Mouse (Mus musculus) megakaryocyte, embryonic 14.5 days (primary cell): ENCODE data around the gene Aloxe3. TPM values are rescaled to one million over a fixed set of nuclear protein-coding genes. Genes with fewer than 3 reads are reported as not detected.
"Not testable (repeated sequence)": the region's sequence is repeated elsewhere in the genome, so short reads cannot be mapped to it uniquely, and the experiment has no call there.

ENCODE experiments used
- H3K27me3 ChIP-seq: replicated peaks from 2 replicates; pipeline ENCODE3; 2012; ENCODE audit warnings: inconsistent platforms
- H3K36me3 ChIP-seq: replicated peaks from 2 replicates; pipeline ENCODE3; 2012; ENCODE audit warnings: low read length, inconsistent platforms, mixed read lengths
- H3K4me1 ChIP-seq: 2 replicates; pipeline ENCODE4 v1.6.1; 2012; ENCODE audit warnings: inconsistent platforms
- H3K4me3 ChIP-seq: replicated peaks from 2 replicates; pipeline ENCODE3; 2012; ENCODE audit warnings: moderate library complexity, mild to moderate bottlenecking, inconsistent platforms
- H3K9me3 ChIP-seq: 2 replicates; pipeline ENCODE4 v1.6.1; 2012; ENCODE audit warnings: inconsistent platforms
- FLI1 ChIP-seq: IDR thresholded peaks from 2 replicates; pipeline ENCODE4 v1.6.1; 2012; ENCODE audit warnings: low read length, inconsistent platforms, mixed read lengths
- GATA1 ChIP-seq: IDR thresholded peaks from 3 replicates; pipeline ENCODE4 v1.6.1; 2012; ENCODE audit warnings: mixed read lengths, low read length, inconsistent platforms, borderline replicate concordance
- polyA plus RNA-seq: library from polyadenylated mRNA; stranded (reverse); fragments of >175 nt; gene quantifications from 2 replicates; pipeline ENCODE4 v1.2.3, GENCODE M21; 2012; ENCODE audit warnings: low replicate concordance; ENCODE audit not compliant: insufficient read depth

Gene Aloxe3
- polyA plus RNA-seq, 1 experiment: not detected

GRCm38 (mm10) chr11:69087082-69087481 is 38.6 kb upstream of the Aloxe3 start:
- Histone ChIP-seq H3K9me3 (peaks cover 4% of the 10 kb centered on the region; the same call in 1 of the 2 replicates), H3K4me3 (no peak overlapping the region), H3K36me3 (peaks cover 31% of the 10 kb centered on the region), H3K27me3 (peaks cover 4% of the 10 kb centered on the region), H3K4me1 (peaks cover 51% of the 10 kb centered on the region)
- TF ChIP-seq FLI1 (no peak), GATA1 (no peak)

GRCm38 (mm10) chr11:69087597-69087996 is 38.1 kb upstream of the Aloxe3 start:
- Histone ChIP-seq H3K9me3 (peaks cover 4% of the 10 kb centered on the region; the same call in 1 of the 2 replicates), H3K4me3 (peak overlapping the region; percentile 99), H3K4me1 (peaks cover 56% of the 10 kb centered on the region), H3K27me3 (peaks cover 4% of the 10 kb centered on the region), H3K36me3 (peaks cover 36% of the 10 kb centered on the region)
- TF ChIP-seq FLI1 (no peak), GATA1 (no peak)

GRCm38 (mm10) chr11:69088103-69088855 is 37.4 kb upstream of the Aloxe3 start, which contains the start of gene Vamp2:
TSS of gene Vamp2 (plus strand) at chr11:69088490.
- peaks cover 4% of the 10 kb centered on the region; the same call in 1 of the 2 replicates for H3K9me3 ChIP-seq
- no peak for TF ChIP-seq FLI1
- TF ChIP-seq GATA1: no peak
- peaks cover 4% of the 10 kb centered on the region for H3K27me3 ChIP-seq
- peaks cover 40% of the 10 kb centered on the region for H3K36me3 ChIP-seq
- peaks cover 63% of the 10 kb centered on the region for H3K4me1 ChIP-seq
- H3K4me3 ChIP-seq: peak within 1 kb of the TSS; percentile 99

- no peak for TF ChIP-seq GATA1
- TF ChIP-seq FLI1: no peak
- H3K4me1 ChIP-seq: peaks cover 70% of the 10 kb centered on the region
- H3K36me3 ChIP-seq: peaks cover 40% of the 10 kb centered on the region
- H3K9me3 ChIP-seq: no peaks in the 10 kb centered on the region
- no peaks in the 10 kb centered on the region for H3K27me3 ChIP-seq
- peak overlapping the region; percentile 99 for H3K4me3 ChIP-seq
Observed at GRCm38 (mm10) chr11:69088856-69089615, 36.7 kb upstream of the Aloxe3 start.

- no peaks in the 10 kb centered on the region for H3K9me3 ChIP-seq
- H3K4me3 ChIP-seq: peak overlapping the region; percentile 99
- H3K4me1 ChIP-seq: peaks cover 75% of the 10 kb centered on the region
- peaks cover 40% of the 10 kb centered on the region for H3K36me3 ChIP-seq
- no peaks in the 10 kb centered on the region for H3K27me3 ChIP-seq
- TF ChIP-seq FLI1: no peak
- TF ChIP-seq GATA1: no peak
Observed at GRCm38 (mm10) chr11:69089616-69090290, 35.9 kb upstream of the Aloxe3 start.

GRCm38 (mm10) chr11:69090367-69090766 is 35.3 kb upstream of the Aloxe3 start:
- Histone ChIP-seq H3K4me3 (peak overlapping the region; percentile 99), H3K4me1 (peaks cover 77% of the 10 kb centered on the region), H3K36me3 (peaks cover 40% of the 10 kb centered on the region), H3K9me3 (no peaks in the 10 kb centered on the region), H3K27me3 (no peaks in the 10 kb centered on the region)
- TF ChIP-seq FLI1: no peak
- TF ChIP-seq GATA1: no peak

- Histone ChIP-seq H3K4me1 (peaks cover 84% of the 10 kb centered on the region), H3K4me3 (peak overlapping the region; percentile 82), H3K27me3 (no peaks in the 10 kb centered on the region), H3K9me3 (no peaks in the 10 kb centered on the region), H3K36me3 (peaks cover 40% of the 10 kb centered on the region)
- no peak for TF ChIP-seq GATA1
- no peak for TF ChIP-seq FLI1
Observed at GRCm38 (mm10) chr11:69091566-69092385, 33.9 kb upstream of the Aloxe3 start.

- H3K36me3 ChIP-seq: peaks cover 40% of the 10 kb centered on the region
- peaks cover 84% of the 10 kb centered on the region for H3K4me1 ChIP-seq
- H3K27me3 ChIP-seq: no peaks in the 10 kb centered on the region
- TF ChIP-seq FLI1 (no peak), GATA1 (no peak)
- H3K4me3 ChIP-seq: peak overlapping the region; percentile 66
- no peaks in the 10 kb centered on the region for H3K9me3 ChIP-seq
Observed at GRCm38 (mm10) chr11:69092386-69092751, 33.3 kb upstream of the Aloxe3 start.

GRCm38 (mm10) chr11:69092871-69093270 is 32.8 kb upstream of the Aloxe3 start:
- no peaks in the 10 kb centered on the region for H3K9me3 ChIP-seq
- H3K27me3 ChIP-seq: no peaks in the 10 kb centered on the region
- H3K4me1 ChIP-seq: peaks cover 84% of the 10 kb centered on the region
- peak overlapping the region; percentile 66 for H3K4me3 ChIP-seq
- peaks cover 40% of the 10 kb centered on the region for H3K36me3 ChIP-seq
- TF ChIP-seq GATA1: no peak
- TF ChIP-seq FLI1: no peak

GRCm38 (mm10) chr11:69093856-69094255 is 31.8 kb upstream of the Aloxe3 start:
- not testable (repeated sequence) for H3K4me3 ChIP-seq, H3K9me3 ChIP-seq, H3K27me3 ChIP-seq
- Histone ChIP-seq H3K36me3 (peaks cover 40% of the 10 kb centered on the region), H3K4me1 (peaks cover 90% of the 10 kb centered on the region)
